Mouse (Mus musculus): ENCODE data around the gene Dpm1. TPM values are rescaled to one million over a fixed set of nuclear protein-coding genes. Genes with fewer than 3 reads are reported as not detected.

The Dpm1 gene
- polyA plus RNA-seq, 1 experiment, result 54.7 TPM

GRCm38 (mm10) chr2:168191856-168192255 lies 38.5 kb downstream of the Dpm1 start:
- Histone ChIP-seq H3K36me3 (ENCODE audit: control insufficient read depth, insufficient read depth, low read length, poor library complexity, severe bottlenecking) (peaks cover 57% of the 10 kb centered on the region), H3K27ac (ENCODE audit: insufficient read depth, low read length) (no peak overlapping the region), H3K4me3 (ENCODE audit: low read depth, low read length) (no peak overlapping the region), H3K9ac (ENCODE audit: low read depth, poor library complexity, severe bottlenecking) (no peak overlapping the region), H3K9me3 (replicated peaks; ENCODE audit: control insufficient read depth, insufficient read depth, low read length, poor library complexity, severe bottlenecking) (no peaks in the 10 kb centered on the region), H3K4me1 (ENCODE audit: control insufficient read depth, insufficient read depth, low read length) (peaks cover 9% of the 10 kb centered on the region), H3K27me3 (ENCODE audit: control insufficient read depth, insufficient read depth, low read length, poor library complexity, severe bottlenecking) (no peaks in the 10 kb centered on the region)
- no peak for TF ChIP-seq CTCF (IDR thresholded peaks at IDR 0.05; ENCODE audit: low read depth, low read length)
- TF ChIP-seq EP300 (IDR thresholded peaks at IDR 0.05; ENCODE audit: insufficient read depth, low read depth, low read length), result no peak
- TF ChIP-seq POLR2A (IDR thresholded peaks at IDR 0.05; ENCODE audit: insufficient read depth, low read length), result no peak

GRCm38 (mm10) chr2:168175946-168176345 lies 54.4 kb downstream of the Dpm1 start:
- TF ChIP-seq EP300 (IDR thresholded peaks at IDR 0.05; ENCODE audit: insufficient read depth, low read depth, low read length) (no peak), CTCF (IDR thresholded peaks at IDR 0.05; ENCODE audit: low read depth, low read length) (no peak), POLR2A (IDR thresholded peaks at IDR 0.05; ENCODE audit: insufficient read depth, low read length) (no peak)
- Histone ChIP-seq H3K9ac (ENCODE audit: low read depth, poor library complexity, severe bottlenecking) (no peak overlapping the region), H3K36me3 (ENCODE audit: control insufficient read depth, insufficient read depth, low read length, poor library complexity, severe bottlenecking) (peaks cover 5% of the 10 kb centered on the region; the same call in 1 of the 2 replicates), H3K27me3 (ENCODE audit: control insufficient read depth, insufficient read depth, low read length, poor library complexity, severe bottlenecking) (no peaks in the 10 kb centered on the region), H3K4me1 (ENCODE audit: control insufficient read depth, insufficient read depth, low read length) (peaks cover 2% of the 10 kb centered on the region), H3K4me3 (ENCODE audit: low read depth, low read length) (no peak overlapping the region), H3K27ac (ENCODE audit: insufficient read depth, low read length) (no peak overlapping the region), H3K9me3 (replicated peaks; ENCODE audit: control insufficient read depth, insufficient read depth, low read length, poor library complexity, severe bottlenecking) (no peaks in the 10 kb centered on the region)

GRCm38 (mm10) chr2:168170167-168170685 lies 60.2 kb downstream of the Dpm1 start:
- Histone ChIP-seq H3K9me3 (replicated peaks; ENCODE audit: control insufficient read depth, insufficient read depth, low read length, poor library complexity, severe bottlenecking) (no peaks in the 10 kb centered on the region), H3K4me3 (ENCODE audit: low read depth, low read length) (peak overlapping the region; percentile 62), H3K36me3 (ENCODE audit: control insufficient read depth, insufficient read depth, low read length, poor library complexity, severe bottlenecking) (no peaks in the 10 kb centered on the region), H3K27ac (ENCODE audit: insufficient read depth, low read length) (peak overlapping the region; percentile 85), H3K9ac (ENCODE audit: low read depth, poor library complexity, severe bottlenecking) (peak overlapping the region; percentile 25), H3K27me3 (ENCODE audit: control insufficient read depth, insufficient read depth, low read length, poor library complexity, severe bottlenecking) (no peaks in the 10 kb centered on the region), H3K4me1 (ENCODE audit: control insufficient read depth, insufficient read depth, low read length) (peaks cover 3% of the 10 kb centered on the region)
- TF ChIP-seq EP300 (IDR thresholded peaks at IDR 0.05; ENCODE audit: insufficient read depth, low read depth, low read length) (no peak), POLR2A (IDR thresholded peaks at IDR 0.05; ENCODE audit: insufficient read depth, low read length) (no peak), CTCF (IDR thresholded peaks at IDR 0.05; ENCODE audit: low read depth, low read length) (no peak)

GRCm38 (mm10) chr2:168169800-168170113 lies 60.6 kb downstream of the Dpm1 start:
- H3K4me3 ChIP-seq (ENCODE audit: low read depth, low read length), result peak overlapping the region; percentile 62
- TF ChIP-seq POLR2A (IDR thresholded peaks at IDR 0.05; ENCODE audit: insufficient read depth, low read length), result no peak
- no peak for TF ChIP-seq EP300 (IDR thresholded peaks at IDR 0.05; ENCODE audit: insufficient read depth, low read depth, low read length)
- no peak for TF ChIP-seq CTCF (IDR thresholded peaks at IDR 0.05; ENCODE audit: low read depth, low read length)
- peak overlapping the region; percentile 85 for H3K27ac ChIP-seq (ENCODE audit: insufficient read depth, low read length)
- H3K4me1 ChIP-seq (ENCODE audit: control insufficient read depth, insufficient read depth, low read length), result peaks cover 3% of the 10 kb centered on the region
- H3K9ac ChIP-seq (ENCODE audit: low read depth, poor library complexity, severe bottlenecking), result peak overlapping the region; percentile 25
- H3K27me3 ChIP-seq (ENCODE audit: control insufficient read depth, insufficient read depth, low read length, poor library complexity, severe bottlenecking), result no peaks in the 10 kb centered on the region
- H3K9me3 ChIP-seq (replicated peaks; ENCODE audit: control insufficient read depth, insufficient read depth, low read length, poor library complexity, severe bottlenecking), result no peaks in the 10 kb centered on the region
- H3K36me3 ChIP-seq (ENCODE audit: control insufficient read depth, insufficient read depth, low read length, poor library complexity, severe bottlenecking), result no peaks in the 10 kb centered on the region

GRCm38 (mm10) chr2:168168892-168169799 lies 61.2 kb downstream of the Dpm1 start:
- Histone ChIP-seq H3K4me1 (ENCODE audit: control insufficient read depth, insufficient read depth, low read length) (peaks cover 3% of the 10 kb centered on the region), H3K4me3 (ENCODE audit: low read depth, low read length) (peak overlapping the region; percentile 62), H3K27ac (ENCODE audit: insufficient read depth, low read length) (peak overlapping the region; percentile 85), H3K27me3 (ENCODE audit: control insufficient read depth, insufficient read depth, low read length, poor library complexity, severe bottlenecking) (no peaks in the 10 kb centered on the region), H3K9me3 (replicated peaks; ENCODE audit: control insufficient read depth, insufficient read depth, low read length, poor library complexity, severe bottlenecking) (no peaks in the 10 kb centered on the region), H3K36me3 (ENCODE audit: control insufficient read depth, insufficient read depth, low read length, poor library complexity, severe bottlenecking) (no peaks in the 10 kb centered on the region), H3K9ac (ENCODE audit: low read depth, poor library complexity, severe bottlenecking) (peak overlapping the region; percentile 41)
- 0 out of 2 replicates have a peak, but pooled peaks have one; percentile 60 for TF ChIP-seq EP300 (IDR thresholded peaks at IDR 0.05; ENCODE audit: insufficient read depth, low read depth, low read length)
- no peak for TF ChIP-seq POLR2A (IDR thresholded peaks at IDR 0.05; ENCODE audit: insufficient read depth, low read length)
- TF ChIP-seq CTCF (IDR thresholded peaks at IDR 0.05; ENCODE audit: low read depth, low read length), result no peak

GRCm38 (mm10) chr2:168167781-168168180 lies 62.6 kb downstream of the Dpm1 start:
- Histone ChIP-seq H3K9me3 (replicated peaks; ENCODE audit: control insufficient read depth, insufficient read depth, low read length, poor library complexity, severe bottlenecking) (no peaks in the 10 kb centered on the region), H3K27ac (ENCODE audit: insufficient read depth, low read length) (no peak overlapping the region), H3K36me3 (ENCODE audit: control insufficient read depth, insufficient read depth, low read length, poor library complexity, severe bottlenecking) (no peaks in the 10 kb centered on the region), H3K4me1 (ENCODE audit: control insufficient read depth, insufficient read depth, low read length) (peaks cover 3% of the 10 kb centered on the region), H3K27me3 (ENCODE audit: control insufficient read depth, insufficient read depth, low read length, poor library complexity, severe bottlenecking) (no peaks in the 10 kb centered on the region), H3K9ac (ENCODE audit: low read depth, poor library complexity, severe bottlenecking) (no peak overlapping the region), H3K4me3 (ENCODE audit: low read depth, low read length) (no peak overlapping the region)
- TF ChIP-seq CTCF (IDR thresholded peaks at IDR 0.05; ENCODE audit: low read depth, low read length) (no peak), POLR2A (IDR thresholded peaks at IDR 0.05; ENCODE audit: insufficient read depth, low read length) (no peak), EP300 (IDR thresholded peaks at IDR 0.05; ENCODE audit: insufficient read depth, low read depth, low read length) (no peak)
